Mouse (Mus musculus) gonadal fat pad, adult 2 months (tissue): ENCODE data around the gene Mbtd1. TPM values are rescaled to one million over a fixed set of nuclear protein-coding genes. Genes with fewer than 3 reads are reported as not detected.
"Not testable (repeated sequence)": the region's sequence is repeated elsewhere in the genome, so short reads cannot be mapped to it uniquely, and the experiment has no call there.

Experiments used
- DNase-seq: peaks from one replicate; pipeline ENCODE4 v3.0.0-alpha.2; 2012; ENCODE audit warnings: low read depth
- polyA plus RNA-seq: library from polyadenylated mRNA; depleted of rRNA; stranded (reverse); fragments of >200 nt; gene quantifications from 2 replicates; pipeline ENCODE4 v1.2.3, GENCODE M21; 2012; rRNA removed

Mbtd1 gene
- 6.2 and 7.0 TPM in 2 replicates for polyA plus RNA-seq

DNA sequence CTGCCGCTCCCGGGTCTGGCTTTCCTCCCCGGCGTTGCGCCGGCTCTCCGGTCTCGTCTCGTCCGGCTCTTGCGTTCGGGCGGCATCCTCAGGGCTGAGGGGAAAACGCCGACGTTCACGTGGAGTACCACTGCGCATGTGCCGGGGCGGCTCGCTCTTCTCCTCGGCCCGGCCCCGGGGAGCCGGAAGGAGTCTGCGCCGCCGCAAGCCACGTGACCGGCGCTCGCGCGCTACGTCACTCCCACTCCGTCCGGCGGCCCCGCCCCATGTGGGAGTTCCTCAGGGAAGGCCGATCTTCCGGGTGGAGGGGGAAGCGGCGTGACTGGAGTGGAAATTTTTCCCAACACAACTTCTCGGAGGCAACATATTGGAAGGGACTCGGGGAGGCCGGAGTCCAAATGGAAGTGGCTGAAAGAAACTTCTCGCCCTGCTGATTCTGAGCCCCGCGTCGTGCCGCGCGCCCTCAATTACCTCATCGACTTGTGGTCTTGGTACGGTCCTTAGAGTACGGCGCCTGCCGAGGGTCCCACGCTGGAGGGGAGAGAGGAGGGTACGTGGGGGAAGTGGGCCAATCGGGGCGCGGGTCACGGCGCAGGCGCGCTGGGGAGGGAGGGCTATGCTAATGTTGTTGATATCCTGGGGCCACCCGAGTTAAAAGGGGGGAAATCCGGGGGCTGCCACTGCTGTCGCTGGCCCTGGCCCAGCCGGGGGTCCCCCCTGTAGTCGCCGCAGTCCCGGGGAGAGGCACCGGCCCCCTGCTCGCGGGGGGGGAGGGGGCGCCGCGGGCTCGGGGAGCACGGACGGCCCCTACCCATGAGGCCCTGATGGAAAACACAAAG is at the start of gene Mbtd1, which contains the start of gene Utp18:
Gene Mbtd1 (plus strand): TSS at position 281 of the 839 bp plus-strand sequence.
Gene Utp18 (minus strand): TSS at position 195 of the 839 bp plus-strand sequence.
- no peak for DNase-seq

- no peak for DNase-seq
Observed at GRCm38 (mm10) chr11:93847342-93847741, 38.3 kb upstream of the Mbtd1 start.

- no peak for DNase-seq
Observed at GRCm38 (mm10) chr11:93852546-93852945, 33.1 kb upstream of the Mbtd1 start.

DNA sequence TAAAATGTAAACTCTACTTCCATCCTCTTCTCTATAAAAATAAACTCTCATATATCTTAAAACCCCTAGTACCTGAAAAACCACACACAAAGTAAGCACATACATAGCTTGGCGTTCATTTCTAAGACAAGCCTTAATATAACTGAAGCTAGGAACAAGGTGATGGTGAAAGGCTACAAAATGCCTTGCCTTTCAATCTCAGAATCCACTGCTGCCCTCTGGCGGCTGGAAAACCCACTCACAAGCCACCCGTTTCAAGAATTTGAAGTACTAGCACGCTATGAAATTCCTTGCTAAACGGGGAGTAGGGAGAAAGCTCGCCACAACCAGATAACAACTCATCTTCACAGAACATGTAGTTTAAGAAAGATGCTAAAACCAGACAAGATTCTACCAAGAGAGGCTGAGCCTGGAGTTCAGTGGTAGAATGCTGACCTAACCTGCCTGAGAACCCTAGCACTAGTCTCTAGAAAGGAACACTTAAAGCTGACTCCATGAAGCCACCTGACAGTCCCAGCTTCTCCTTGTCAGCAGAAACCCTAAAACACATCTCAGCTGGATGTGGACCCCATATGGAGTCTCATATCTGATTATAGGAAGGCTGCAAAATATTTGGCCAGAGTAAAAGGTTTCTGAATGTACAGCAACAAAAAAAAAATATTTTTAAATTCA is 29.2 kb upstream of the Mbtd1 start:
- DNase-seq: no peak

DNA sequence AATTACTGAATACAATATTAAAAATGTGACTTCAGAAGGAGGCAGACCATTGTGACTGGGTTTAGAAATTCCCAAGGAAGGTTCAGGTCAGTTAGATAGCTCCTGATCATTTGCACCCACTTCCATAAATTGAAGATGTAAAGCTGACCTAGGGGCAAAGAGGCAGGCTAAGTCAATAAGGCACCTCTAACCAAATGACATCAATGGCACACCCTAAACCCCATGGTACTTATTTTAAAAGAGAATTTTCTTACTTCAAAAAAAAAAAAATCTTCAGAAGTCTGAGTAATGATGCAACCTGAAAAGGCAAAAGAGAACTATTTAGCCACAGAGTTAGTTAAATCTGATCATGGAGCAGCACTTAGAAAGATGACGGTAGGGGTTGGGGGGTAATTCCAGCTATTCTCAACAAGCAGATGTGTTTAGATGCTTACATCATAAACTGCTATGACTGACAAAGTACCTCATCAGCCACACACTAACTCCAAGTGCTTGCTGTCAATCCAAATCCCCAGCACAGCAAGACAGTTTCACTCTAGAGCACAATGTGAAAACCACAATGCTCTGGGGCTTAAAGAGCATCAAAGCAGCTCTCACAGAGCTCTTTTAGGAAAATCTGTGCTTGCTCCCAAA is 25.0 kb upstream of the Mbtd1 start:
- no peak for DNase-seq

DNA sequence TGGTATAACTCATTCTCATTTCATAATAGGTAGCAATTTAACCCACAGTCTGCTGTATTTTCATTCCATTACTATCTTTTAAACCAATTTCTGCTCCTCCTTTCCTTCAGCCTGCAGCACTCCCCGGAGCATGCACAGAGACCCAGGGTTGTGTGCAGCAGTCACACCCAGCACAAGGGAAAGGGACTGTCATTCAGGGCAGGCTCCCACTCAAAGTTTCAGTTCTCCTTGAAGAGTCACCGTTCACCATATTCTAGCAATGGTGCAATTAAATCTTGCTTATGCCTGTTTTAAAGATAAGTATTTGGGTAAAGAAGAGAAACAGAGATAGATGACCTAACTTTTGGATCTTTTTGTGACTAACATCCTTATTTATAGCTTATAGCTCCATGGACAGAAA is 24.5 kb upstream of the Mbtd1 start:
- DNase-seq: no peak

DNA sequence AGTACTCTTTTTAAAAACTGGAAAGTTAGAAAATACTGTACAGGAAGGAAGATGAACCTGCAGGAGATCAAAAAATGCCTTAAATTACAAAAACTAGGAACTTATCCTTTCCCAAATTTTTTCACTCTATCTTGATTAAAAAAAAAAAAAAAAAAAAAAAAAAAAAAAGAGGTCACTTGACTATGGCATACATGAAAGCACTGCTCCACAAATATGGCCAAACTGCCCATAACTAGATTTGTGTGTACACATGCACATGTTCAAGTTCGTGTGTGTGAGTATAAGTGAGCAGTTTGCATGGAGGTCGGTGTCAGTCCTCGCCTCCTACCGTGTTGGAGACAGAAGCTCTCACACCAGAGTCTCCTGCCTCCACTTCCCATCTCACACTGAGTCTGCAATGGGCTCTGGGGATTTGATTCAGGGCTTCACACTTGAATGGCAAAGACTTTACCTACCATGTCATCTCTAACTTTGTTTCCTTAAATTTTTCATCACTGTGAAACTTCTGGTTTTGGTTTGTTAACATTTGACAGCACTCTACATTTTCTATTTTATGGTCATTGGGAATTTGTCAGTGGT is 23.5 kb upstream of the Mbtd1 start:
- DNase-seq: no peak

DNA sequence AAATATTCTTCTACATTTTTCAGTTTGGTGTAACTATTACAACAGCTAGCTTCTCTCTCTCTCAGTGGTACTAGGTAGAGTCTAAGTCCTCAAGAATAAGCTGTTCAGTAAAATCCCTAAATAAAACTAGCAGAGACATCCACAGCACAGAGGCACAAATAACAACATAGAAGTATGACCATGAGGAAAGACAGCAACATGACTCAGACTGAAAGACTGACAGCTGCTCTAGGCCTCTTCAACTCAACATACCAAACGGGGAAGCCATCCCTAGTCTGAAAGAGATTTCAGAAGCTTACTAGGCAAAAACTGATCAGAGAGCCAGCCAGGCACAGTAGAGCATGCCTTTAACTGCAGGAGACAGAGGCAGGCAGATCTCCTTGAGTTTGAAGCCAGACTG is 23.0 kb upstream of the Mbtd1 start:
- no peak for DNase-seq

DNA sequence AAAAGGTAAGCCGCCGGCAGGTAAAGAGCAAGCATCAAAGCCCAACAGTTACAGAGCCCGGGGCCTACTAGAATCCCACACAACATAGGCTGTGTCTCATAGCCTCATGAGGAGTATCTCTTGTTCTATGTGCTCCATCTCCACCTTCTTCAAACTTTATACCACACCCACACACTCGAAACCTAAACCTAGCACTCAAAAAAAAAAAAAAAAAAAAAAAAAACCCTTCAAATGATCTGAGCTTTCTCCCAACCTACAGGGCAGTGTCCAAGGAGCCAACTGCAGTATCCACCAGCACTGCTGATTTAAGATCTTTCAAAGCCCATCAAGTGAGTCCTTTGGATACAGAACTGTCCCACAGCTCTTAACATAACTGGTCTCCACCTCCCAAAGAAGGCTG is 1.6 kb upstream of the Mbtd1 start:
- DNase-seq: no peak

GRCm38 (mm10) chr11:93884901-93885571 is 616 bp upstream of the Mbtd1 start:
- DNase-seq: no peak

DNA sequence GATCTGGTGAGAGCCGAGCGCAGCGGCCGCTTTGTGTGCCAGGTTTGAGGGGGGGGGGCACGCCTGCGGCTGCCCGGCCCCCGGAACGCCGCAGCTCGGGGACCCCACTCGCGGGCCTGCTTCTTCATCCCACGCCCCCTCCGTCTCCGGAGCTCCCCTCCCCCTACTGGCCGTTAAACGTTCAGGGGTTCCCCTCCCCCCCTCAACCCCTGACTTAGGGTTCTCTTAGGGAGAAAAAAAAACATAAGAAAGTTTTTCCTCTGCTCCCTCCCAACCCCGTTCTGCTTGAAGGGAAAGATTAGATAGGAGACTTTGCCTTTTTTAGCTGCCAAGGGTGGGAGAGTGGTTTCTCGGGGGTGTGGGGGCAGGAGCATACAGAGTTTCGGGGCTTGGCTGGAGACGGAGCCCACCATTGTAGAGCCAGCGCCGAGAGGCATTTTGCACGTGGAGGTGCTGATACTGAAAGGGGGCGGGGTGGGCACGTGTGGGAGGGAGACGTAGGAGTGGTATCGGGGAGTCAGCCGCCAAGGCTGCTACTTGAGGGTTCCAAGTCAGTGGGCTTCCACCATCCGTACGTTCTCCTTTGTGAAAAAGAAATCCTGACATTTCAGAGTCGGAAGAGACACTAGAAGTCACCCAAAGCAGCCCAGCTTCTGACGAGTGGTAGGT is 893 bp downstream of the Mbtd1 start:
- no peak for DNase-seq

DNA sequence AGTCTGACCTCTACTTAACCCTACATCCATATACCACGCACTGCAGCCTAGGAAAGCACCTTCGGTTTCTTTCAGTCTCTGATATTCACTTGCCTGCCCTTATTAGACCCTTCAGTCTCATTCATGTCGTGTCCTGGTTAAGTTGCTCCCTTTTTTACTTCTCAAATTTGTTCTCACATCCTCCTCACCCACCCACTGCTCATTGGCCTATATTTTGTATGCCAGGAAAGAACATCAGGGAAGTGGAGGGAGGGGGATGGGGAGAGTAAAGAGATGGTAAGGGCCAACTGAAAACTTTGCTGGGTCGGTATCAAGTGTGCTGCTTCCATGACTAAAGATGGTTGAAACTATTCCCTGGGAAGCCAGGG is 1.4 kb downstream of the Mbtd1 start:
- no peak for DNase-seq

GRCm38 (mm10) chr11:93897732-93898131 is 12.1 kb downstream of the Mbtd1 start:
- DNase-seq: no peak

GRCm38 (mm10) chr11:93906834-93907233 is 21.2 kb downstream of the Mbtd1 start:
- no peak for DNase-seq

- DNase-seq: no peak
Observed at GRCm38 (mm10) chr11:93907839-93908238, 22.2 kb downstream of the Mbtd1 start.

DNA sequence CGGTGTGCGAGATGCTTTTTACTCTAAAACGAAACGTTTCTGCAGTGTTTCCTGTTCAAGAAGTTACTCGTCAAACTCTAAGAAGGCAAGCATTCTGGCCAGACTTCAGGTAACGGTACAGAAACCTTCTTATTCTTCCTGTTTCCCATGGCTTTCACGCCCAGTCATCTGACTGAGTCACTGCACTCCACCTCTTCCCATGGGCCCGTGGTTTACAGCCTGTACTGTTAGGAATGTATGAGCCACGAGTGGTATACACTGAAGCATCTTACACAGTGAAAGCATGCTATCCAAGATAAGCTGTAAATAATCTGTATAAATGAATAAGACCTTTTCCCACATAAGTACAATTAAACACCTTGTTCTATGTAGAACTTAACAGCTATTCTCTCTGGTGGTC is 23.2 kb downstream of the Mbtd1 start:
- no peak for DNase-seq

DNA sequence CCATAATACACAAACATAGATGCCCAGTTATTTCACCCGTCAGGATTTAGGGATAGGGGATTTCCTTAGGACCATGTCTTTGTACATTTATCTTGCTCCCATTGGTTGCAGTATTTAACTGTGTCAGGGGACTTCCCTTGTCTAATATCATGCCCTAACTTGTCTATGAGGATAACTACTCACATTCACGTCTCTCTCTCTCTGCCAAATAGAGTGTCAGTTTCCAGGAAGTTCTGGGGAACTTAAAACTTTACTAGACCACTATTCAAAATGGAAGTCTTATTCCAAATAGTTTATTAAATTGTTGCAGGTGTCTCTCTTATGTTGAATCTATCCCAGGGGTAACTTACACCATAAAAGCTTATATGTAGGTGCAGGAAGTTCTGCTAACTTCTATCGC is 26.0 kb downstream of the Mbtd1 start:
- DNase-seq: no peak

- DNase-seq: not testable (repeated sequence)
Observed at GRCm38 (mm10) chr11:93915019-93915418, 29.4 kb downstream of the Mbtd1 start.

- DNase-seq: no peak
Observed at GRCm38 (mm10) chr11:93929106-93929505, 43.5 kb downstream of the Mbtd1 start.

DNA sequence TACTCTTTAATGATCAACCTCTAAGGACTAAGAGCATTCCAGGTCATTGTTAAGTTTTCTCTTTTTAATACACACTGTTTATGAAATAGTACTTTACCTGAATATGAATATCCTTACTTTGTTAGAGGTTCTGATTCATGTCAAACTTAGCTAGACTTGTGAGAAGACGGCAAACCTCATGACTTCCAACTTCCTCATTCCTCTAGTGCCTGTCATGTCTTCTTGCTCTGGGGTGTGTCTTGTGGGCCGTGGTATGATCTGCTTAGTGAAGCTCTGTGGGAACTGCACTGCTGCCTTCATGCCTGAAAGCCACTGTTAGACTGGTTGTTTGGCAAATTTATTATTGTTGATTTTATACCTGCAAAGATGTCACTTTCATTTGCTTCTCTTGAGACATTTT is 55.3 kb downstream of the Mbtd1 start:
- no peak for DNase-seq

GRCm38 (mm10) chr11:93944986-93945385 is 59.3 kb downstream of the Mbtd1 start:
- DNase-seq: no peak
